Mouse (Mus musculus): Measurements from ENCODE around the gene Hist1h2ah. TPM values are rescaled to one million over a fixed set of nuclear protein-coding genes. Genes with fewer than 3 reads are reported as not detected.
A peak's percentile ranks its signal among the peaks of the same experiment; 100 is the strongest.

Hist1h2ah gene
- polyA plus RNA-seq, 1 experiment from 2014 or later = 11.4 TPM

DNA sequence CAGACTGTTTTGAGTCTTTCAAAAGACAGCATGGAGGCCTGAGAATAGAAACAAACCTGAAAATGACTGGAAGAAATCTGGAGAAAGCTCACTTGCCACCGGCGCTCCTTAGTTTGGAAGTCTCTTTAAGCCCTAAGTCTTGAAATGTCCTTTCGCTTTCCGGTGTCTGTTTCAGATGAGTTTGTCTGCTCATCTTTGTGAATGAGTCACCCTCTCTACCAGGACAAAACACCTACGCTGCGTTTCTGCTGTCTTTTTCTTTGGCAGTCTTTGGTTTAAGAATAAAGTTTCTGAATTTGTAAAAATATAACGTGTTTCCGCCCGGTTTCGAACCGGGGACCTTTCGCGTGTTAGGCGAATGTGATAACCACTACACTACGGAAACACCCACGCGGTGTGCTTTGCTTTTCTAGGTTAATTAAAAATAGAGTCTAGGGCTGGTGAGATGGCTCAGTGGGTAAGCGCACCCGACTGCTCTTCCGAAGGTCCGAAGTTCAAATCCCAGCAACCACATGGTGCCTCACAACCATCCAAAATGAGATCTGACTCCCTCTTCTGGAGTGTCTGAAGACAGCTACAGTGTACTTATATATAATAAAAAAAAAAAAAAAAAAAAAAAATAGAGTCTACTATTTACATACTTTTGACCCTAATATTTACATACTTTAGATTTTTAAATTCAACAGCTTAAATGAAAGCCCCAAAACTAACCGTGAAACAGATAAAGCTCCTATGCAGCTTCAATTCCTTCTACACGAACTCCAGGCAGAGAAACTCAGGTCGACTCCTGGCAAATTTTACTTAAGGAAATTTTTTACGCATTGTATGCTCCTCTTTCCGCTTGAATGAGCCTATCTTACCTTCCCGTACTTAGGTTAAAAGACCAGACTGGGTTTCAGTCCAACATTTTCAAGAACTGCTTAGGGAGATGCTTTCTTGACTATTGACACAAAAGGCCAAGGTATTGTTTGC is 19.6 kb downstream of the Hist1h2ah start:
- DNase-seq (ENCODE audit: low spot score) = peak; percentile 85
- Histone ChIP-seq H3K27ac (replicated peaks) (no peak overlapping the region), H3K4me3 (peak overlapping the region; percentile 20), H3K9me3 (replicated peaks) (0 out of 2 replicates have a peak, but pooled peaks cover 2% of the 10 kb centered on the region), H3K36me3 (no peaks in the 10 kb centered on the region), H3K4me1 (peaks cover 21% of the 10 kb centered on the region), H3K27me3 (ENCODE audit: low read depth, poor library complexity, severe bottlenecking) (peaks cover 85% of the 10 kb centered on the region)
- 16% methylated on average over 27 of the region's 27 CpGs for WGBS

DNA sequence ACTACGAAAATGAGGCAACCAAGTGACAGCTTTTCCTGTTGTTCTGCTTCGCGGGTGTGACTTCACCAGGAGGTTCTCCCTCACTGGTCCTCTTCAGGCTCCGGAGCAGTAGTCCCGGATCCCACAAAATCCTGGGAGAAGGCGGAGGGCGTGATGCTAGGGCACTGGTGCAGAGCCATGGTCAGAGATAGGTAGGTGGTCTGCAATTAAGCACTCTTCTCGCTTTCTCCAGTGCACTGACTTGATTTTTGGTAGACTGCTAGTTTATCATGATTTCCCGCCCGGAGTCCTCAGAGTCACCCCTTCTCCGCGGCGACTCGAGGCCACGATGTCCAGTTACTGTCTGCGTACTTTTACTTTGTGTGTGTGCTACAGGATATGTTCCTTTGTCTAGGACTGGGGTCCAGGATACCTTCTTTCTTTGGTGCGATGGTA is 20.9 kb downstream of the Hist1h2ah start:
- Histone ChIP-seq H3K4me1 (peaks cover 13% of the 10 kb centered on the region), H3K36me3 (no peaks in the 10 kb centered on the region), H3K4me3 (peak overlapping the region; percentile 36), H3K27me3 (ENCODE audit: low read depth, poor library complexity, severe bottlenecking) (peaks cover 91% of the 10 kb centered on the region), H3K9me3 (replicated peaks) (0 out of 2 replicates have a peak, but pooled peaks cover 2% of the 10 kb centered on the region), H3K27ac (replicated peaks) (no peak overlapping the region)
- 17% methylated on average over 17 of the region's 17 CpGs for WGBS
- no peak for DNase-seq (ENCODE audit: low spot score)

DNA sequence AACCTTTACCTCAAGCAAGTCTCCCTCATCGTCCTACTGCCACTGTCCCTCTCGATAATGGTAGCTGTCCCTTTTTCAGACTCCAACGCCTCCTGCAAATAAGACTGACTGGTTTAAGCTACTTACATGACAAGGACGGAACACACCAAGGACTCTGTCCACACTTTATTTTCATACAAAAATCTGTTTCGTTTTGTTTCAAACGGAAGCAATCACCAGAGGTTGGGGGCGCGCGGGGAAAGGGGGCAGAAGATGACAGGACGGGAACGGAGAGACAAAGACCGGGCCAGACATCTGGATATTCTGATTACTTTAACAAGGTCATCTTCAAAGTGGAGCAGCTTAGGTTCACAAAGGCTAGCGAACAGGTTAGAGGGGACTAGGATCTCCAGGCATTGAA is 21.7 kb downstream of the Hist1h2ah start:
- WGBS = 19% methylated on average over 13 of the region's 13 CpGs
- DNase-seq (ENCODE audit: low spot score) = no peak
- 0 out of 2 replicates have a peak, but pooled peaks cover 2% of the 10 kb centered on the region for H3K9me3 ChIP-seq (replicated peaks)
- H3K4me3 ChIP-seq = peak overlapping the region; percentile 36
- no peak overlapping the region for H3K27ac ChIP-seq (replicated peaks)
- peaks cover 91% of the 10 kb centered on the region for H3K27me3 ChIP-seq (ENCODE audit: low read depth, poor library complexity, severe bottlenecking)
- no peaks in the 10 kb centered on the region for H3K36me3 ChIP-seq
- peaks cover 13% of the 10 kb centered on the region for H3K4me1 ChIP-seq

DNA sequence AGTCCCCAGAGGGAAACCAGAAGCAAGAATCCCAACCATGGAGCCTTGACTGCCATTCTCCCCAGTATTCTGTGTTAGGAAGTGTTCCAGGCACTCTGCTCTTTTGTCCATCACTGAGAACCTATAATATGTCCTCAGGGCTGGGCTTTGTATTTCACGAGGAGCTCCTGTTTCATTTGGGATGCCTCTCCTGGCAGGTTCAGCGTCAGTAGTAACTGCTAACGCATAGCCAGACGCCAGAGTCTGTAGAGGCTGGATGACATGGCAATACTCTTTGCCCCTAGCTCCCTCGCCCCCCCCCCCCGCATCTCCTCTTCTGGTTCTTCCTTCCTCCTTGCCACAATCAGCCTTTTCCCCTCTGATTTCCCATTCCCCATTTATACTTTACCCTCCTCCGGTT is 25.7 kb downstream of the Hist1h2ah start, which contains the start of gene Prss16:
Gene Prss16, minus strand, starts transcription at position 101 of the 400 bp plus-strand sequence.
- peaks cover 100% of the 10 kb centered on the region for H3K27me3 ChIP-seq (ENCODE audit: low read depth, poor library complexity, severe bottlenecking)
- H3K4me3 ChIP-seq = no peak within 1 kb of the TSS
- H3K27ac ChIP-seq (replicated peaks) = no peak within 1 kb of the TSS
- peaks cover 31% of the 10 kb centered on the region for H3K4me1 ChIP-seq
- WGBS = 32% methylated on average over 5 of the region's 7 CpGs
- no peaks in the 10 kb centered on the region for H3K36me3 ChIP-seq
- H3K9me3 ChIP-seq (replicated peaks) = no peaks in the 10 kb centered on the region
- DNase-seq (ENCODE audit: low spot score) = no peak

DNA sequence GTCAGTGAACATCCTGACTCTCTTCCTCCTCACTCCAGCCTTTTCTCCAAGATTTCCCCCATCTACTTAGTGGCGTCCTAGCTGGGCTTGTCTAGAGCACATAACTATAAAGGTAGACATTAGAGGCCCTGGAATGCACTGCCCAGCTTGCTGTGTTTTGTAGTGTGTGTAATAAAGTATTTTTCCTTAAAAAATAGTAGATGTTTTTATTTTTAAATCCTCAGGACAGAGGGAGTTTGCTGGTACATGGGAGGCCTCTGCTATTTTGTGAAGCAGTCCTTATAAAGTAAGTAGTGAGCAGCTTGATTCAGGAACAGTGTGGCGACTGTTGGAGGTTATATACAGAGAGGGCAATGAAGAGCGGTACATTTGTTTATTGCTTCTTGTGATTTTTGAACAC is 26.7 kb downstream of the Hist1h2ah start:
- no peaks in the 10 kb centered on the region for H3K36me3 ChIP-seq
- H3K27me3 ChIP-seq (ENCODE audit: low read depth, poor library complexity, severe bottlenecking) = peaks cover 100% of the 10 kb centered on the region
- H3K4me1 ChIP-seq = peaks cover 22% of the 10 kb centered on the region
- WGBS = 72% methylated on average over 3 of the region's 3 CpGs
- DNase-seq (ENCODE audit: low spot score) = no peak
- H3K4me3 ChIP-seq = no peak overlapping the region
- H3K27ac ChIP-seq (replicated peaks) = no peak overlapping the region
- H3K9me3 ChIP-seq (replicated peaks) = no peaks in the 10 kb centered on the region

DNA sequence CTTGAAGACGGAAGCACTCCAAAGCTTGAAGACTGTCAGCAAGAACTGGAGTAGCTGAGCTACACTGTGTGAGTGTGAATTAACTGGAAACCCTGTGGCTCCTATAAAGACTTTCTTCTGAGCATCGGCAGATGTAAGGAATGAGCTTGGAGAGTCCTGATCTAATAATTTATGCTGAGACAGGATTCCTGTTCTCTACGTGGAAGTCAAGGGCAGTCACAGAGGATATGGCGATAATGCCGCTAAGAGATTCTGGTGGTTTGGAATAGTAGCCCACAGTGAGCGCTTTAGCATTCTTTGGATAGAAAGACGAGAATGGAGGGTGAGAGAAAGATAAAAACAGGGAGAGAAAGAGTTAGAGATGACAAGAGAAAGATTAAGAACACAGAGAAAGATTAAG is 27.5 kb downstream of the Hist1h2ah start:
- H3K27ac ChIP-seq (replicated peaks) = no peak overlapping the region
- H3K4me3 ChIP-seq = no peak overlapping the region
- no peaks in the 10 kb centered on the region for H3K9me3 ChIP-seq (replicated peaks)
- 51% methylated on average over 7 of the region's 7 CpGs for WGBS
- peaks cover 100% of the 10 kb centered on the region for H3K27me3 ChIP-seq (ENCODE audit: low read depth, poor library complexity, severe bottlenecking)
- DNase-seq (ENCODE audit: low spot score) = no peak
- H3K36me3 ChIP-seq = no peaks in the 10 kb centered on the region
- peaks cover 20% of the 10 kb centered on the region for H3K4me1 ChIP-seq

DNA sequence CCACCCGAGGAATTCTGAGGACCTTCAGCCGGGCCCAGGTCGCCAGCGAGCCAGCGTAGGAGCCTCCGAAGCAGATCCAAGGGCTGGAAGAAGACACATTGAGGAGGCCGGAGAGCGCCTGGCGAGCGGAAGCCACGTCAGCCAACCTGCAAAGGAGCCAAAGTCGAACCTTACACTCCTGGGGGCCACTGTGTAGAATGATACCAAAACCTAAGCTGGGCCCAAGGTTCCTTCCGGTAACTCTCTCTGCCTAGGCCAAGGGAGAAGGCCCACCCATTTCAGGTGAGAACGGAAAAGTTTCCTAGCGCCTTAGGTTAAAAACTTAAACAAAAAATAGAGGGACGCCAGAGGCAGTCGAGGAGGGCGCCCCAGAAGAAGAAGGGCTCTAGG is 28.3 kb downstream of the Hist1h2ah start:
- Histone ChIP-seq H3K4me1 (peaks cover 20% of the 10 kb centered on the region), H3K36me3 (no peaks in the 10 kb centered on the region), H3K27me3 (ENCODE audit: low read depth, poor library complexity, severe bottlenecking) (peaks cover 100% of the 10 kb centered on the region), H3K9me3 (replicated peaks) (no peaks in the 10 kb centered on the region), H3K27ac (replicated peaks) (no peak overlapping the region), H3K4me3 (peak overlapping the region; percentile 65)
- DNase-seq (ENCODE audit: low spot score) = no peak
- WGBS = 2% methylated on average over 18 of the region's 18 CpGs

DNA sequence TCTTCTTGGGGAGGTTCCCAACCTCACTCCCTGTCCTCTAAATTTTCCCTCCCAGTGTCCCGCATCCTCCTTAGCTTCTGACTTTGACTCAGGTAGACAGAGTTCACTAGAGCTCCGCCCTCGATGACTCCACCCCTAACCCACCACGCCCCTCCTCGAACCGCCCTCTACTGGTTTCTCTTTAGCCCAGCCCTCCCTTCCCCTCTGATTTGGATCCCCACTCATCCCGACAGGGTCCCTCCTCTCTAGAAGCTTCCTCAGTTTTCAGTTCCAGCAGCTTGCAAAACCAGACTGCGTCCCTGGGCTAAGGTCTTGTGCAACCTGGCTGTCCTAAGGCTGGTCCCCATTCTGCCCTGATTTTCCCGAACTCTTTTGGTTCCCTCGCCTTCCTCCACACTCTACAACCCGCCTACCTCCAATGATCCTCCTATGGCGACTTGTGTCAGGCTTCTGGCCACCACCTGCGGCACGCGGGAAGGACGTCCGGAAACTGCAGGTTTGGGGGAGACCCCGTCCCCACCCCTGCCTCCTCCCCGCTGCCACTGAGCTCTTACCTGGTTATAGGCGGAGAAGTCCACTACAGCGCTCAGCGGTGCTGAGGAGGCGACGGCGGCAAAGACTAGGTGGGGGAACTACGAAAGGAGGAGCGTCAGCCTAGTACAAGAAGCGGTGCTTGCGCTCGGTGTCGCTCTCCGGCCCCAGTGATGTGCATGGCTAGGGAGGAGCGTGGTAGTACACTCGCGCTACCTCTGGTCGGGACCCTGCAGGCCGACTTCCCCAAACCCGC is 28.8 kb downstream of the Hist1h2ah start:
- Histone ChIP-seq H3K27ac (replicated peaks) (no peak overlapping the region), H3K4me3 (peak overlapping the region; percentile 65), H3K36me3 (no peaks in the 10 kb centered on the region), H3K27me3 (ENCODE audit: low read depth, poor library complexity, severe bottlenecking) (peaks cover 100% of the 10 kb centered on the region), H3K4me1 (peaks cover 20% of the 10 kb centered on the region), H3K9me3 (replicated peaks) (no peaks in the 10 kb centered on the region)
- under 1% methylated on average over 38 of the region's 38 CpGs for WGBS
- DNase-seq (ENCODE audit: low spot score) = peak; percentile 67

DNA sequence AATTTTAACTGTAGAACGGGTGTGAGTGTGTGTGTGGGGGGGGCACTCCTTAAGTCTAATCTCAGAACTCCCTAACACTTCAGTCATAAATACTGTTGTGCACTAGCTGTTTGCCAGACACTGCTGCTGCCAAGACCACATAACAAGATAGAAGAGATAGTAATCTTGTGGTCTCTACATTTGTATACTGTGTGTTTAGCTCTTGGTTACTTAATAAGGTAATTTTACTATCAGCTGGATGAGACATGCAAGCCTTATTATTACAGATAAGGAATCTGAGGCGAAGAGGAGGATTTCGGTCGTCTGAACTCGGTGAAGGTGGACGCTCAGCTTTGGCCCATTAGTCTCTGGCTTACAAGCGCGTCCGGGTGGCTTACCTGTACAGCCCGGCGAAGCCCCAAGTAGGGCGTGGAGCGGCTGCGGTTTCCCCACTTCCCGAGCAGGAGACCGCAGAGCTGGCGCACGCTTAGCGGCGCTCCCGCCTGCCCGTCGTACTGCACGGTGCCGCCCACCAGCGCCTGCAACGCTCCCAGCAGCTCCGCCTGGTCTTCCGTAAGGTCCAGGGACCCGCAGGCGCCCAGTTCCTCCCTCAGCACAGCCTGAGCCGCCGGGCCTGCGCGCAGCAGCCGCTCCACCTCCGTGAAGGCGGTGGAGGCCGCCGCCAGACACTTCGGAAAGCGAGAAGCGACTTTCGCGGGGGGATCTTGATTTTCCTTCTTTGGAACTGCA is 29.6 kb downstream of the Hist1h2ah start:
- H3K36me3 ChIP-seq = no peaks in the 10 kb centered on the region
- peaks cover 100% of the 10 kb centered on the region for H3K27me3 ChIP-seq (ENCODE audit: low read depth, poor library complexity, severe bottlenecking)
- WGBS = under 1% methylated on average over 45 of the region's 45 CpGs
- no peak overlapping the region for H3K27ac ChIP-seq (replicated peaks)
- no peaks in the 10 kb centered on the region for H3K9me3 ChIP-seq (replicated peaks)
- DNase-seq (ENCODE audit: low spot score) = peak; percentile 64
- peak overlapping the region; percentile 65 for H3K4me3 ChIP-seq
- H3K4me1 ChIP-seq = peaks cover 20% of the 10 kb centered on the region

DNA sequence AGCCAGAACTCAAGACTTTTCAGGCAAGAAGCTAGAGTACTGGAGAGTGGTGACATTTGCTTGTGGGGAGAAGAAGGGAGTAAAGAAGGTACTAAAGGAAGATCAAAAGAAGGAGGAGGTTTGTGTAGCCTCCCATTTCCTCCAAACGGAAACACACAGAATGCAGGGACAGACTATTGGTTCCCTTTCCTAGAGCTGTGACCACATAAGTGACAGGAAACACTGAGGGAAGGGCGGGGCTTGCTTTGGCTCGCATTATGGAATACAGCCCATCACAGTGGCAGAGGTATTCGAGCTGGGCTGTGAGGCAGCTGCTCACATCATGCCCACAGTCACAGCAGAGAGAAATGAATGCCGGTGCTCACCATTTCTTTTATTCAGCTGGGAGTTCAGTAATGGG is 33.5 kb downstream of the Hist1h2ah start:
- peaks cover 100% of the 10 kb centered on the region for H3K27me3 ChIP-seq (ENCODE audit: low read depth, poor library complexity, severe bottlenecking)
- no peak for DNase-seq (ENCODE audit: low spot score)
- no peak overlapping the region for H3K27ac ChIP-seq (replicated peaks)
- H3K4me1 ChIP-seq = peaks cover 25% of the 10 kb centered on the region
- H3K4me3 ChIP-seq = no peak overlapping the region
- H3K36me3 ChIP-seq = no peaks in the 10 kb centered on the region
- WGBS = 32% methylated on average over 5 of the region's 5 CpGs
- H3K9me3 ChIP-seq (replicated peaks) = no peaks in the 10 kb centered on the region

DNA sequence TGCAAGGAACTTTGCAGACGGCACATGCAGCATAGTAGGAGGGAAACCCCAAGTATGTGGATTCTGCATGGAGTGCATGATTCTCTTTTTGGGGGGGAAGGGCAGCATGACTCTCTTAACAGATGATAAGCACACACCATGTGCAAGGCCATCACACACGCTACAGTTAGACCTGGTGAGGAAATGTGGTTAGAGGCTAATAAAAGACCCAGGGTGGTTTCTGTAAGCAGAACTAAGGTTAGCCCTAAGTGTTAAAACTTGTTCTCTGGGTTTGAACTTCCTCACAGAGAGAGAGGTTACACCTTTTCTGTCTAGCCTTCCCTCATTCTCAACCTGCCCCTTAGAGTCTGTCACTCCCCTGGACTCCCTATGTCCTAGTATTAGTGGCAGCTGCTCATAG is 34.0 kb downstream of the Hist1h2ah start:
- 55% methylated on average over 2 of the region's 2 CpGs for WGBS

DNA sequence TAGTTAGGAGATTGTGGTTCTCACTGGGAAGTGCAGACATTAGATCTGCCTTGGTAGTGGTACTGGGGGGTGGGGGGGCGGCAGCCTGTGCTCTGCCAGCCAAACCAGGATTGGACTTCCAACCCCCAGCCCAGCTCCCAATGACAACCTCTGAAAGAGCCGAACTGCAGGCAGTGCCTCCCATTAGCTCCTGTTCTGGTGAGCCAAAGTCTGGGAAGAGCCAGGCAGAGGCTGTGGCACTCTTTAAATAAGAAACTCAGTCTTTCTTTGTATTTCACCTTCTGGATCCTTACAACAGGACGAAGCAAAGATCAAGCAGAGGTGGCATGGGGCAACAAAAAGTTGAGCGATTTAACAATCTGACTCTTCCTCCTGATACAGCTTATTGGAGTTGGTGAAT is 36.2 kb downstream of the Hist1h2ah start:
- Histone ChIP-seq H3K4me3 (no peak overlapping the region), H3K4me1 (peaks cover 35% of the 10 kb centered on the region), H3K27ac (replicated peaks) (no peak overlapping the region), H3K27me3 (ENCODE audit: low read depth, poor library complexity, severe bottlenecking) (peaks cover 96% of the 10 kb centered on the region), H3K36me3 (no peaks in the 10 kb centered on the region), H3K9me3 (replicated peaks) (no peaks in the 10 kb centered on the region)
- no peak for DNase-seq (ENCODE audit: low spot score)
- 33% methylated on average over 4 of the region's 4 CpGs for WGBS

More for the DNA sequence above, 34.0 kb downstream of the Hist1h2ah start:
- H3K4me3 ChIP-seq = no peak overlapping the region
- H3K9me3 ChIP-seq (replicated peaks) = no peaks in the 10 kb centered on the region
- DNase-seq (ENCODE audit: low spot score) = no peak
- H3K36me3 ChIP-seq = no peaks in the 10 kb centered on the region
- peaks cover 100% of the 10 kb centered on the region for H3K27me3 ChIP-seq (ENCODE audit: low read depth, poor library complexity, severe bottlenecking)
- H3K27ac ChIP-seq (replicated peaks) = no peak overlapping the region
- H3K4me1 ChIP-seq = peaks cover 24% of the 10 kb centered on the region

Data from midbrain, embryonic 10.5 days (tissue).